Mouse (Mus musculus) ovary, postnatal 10 days (tissue): ENCODE data around the gene Tia1.
"Not testable (repeated sequence)": the region's sequence is repeated elsewhere in the genome, so short reads cannot be mapped to it uniquely, and the experiment has no call there.

Experiments used
- DNase-seq: peaks from one replicate; pipeline ENCODE4 v3.0.0; 2022; ENCODE audit warnings: low spot score

Tia1 gene

DNA sequence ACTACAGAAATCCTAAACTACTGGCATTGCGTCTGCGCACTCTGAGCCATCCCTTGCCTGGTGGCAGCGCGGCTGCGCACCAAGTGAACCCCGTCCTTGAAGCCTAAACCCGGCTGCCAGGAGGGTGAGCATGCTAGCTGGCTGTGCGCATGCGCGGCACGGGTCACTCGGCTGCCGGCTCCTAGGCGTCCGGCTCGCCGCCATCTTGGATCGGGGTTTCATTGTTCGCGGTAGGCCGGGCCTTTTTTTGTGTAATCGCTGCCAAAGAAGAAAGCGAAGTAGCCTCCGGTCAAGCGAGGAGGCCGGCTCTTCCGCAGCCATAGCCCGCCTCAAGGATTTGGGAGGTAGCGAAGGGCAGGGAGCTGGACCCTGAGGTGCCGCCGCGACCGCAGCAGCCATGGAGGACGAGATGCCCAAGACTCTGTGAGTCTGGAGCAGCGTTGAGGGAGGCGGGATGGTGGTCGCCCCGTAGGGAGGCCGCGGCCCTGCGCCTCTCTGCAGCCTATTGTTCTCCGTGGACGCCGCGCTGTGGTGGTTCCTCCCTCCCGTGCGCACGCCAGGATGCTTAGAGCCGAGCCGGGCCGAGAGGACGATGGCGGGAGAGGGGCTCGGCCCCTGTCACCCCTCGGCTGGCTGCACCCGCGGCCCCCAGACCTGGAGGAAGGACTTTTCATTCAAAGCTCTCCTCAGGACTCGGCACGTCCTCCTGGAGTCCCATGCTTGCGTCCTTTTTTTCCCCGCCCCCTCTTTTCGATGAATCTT is at the start of gene Tia1:
Gene Tia1, plus strand, starts transcription at position 120 of the 762 bp plus-strand sequence.
- DNase-seq: peak; percentile 88

DNA sequence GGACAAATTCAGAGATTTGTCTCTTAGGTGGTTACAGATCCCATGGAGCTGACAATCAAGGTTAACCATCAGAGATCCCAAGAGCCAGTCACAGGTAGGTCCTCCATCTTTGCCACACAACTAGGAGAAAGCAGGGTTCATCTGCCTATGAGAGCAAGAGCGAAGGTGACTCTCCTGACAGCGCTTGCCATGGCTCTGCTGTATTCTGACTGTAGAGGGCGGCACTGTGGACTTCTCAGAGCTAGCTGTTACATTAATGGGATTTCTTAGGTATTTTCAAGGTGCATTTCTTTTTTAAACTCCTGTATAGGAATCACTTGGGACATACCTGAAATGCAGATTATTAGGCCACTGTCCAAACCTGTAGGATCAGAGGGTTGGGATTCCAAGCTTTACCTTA is 49.1 kb upstream of the Tia1 start:
- DNase-seq: no peak

DNA sequence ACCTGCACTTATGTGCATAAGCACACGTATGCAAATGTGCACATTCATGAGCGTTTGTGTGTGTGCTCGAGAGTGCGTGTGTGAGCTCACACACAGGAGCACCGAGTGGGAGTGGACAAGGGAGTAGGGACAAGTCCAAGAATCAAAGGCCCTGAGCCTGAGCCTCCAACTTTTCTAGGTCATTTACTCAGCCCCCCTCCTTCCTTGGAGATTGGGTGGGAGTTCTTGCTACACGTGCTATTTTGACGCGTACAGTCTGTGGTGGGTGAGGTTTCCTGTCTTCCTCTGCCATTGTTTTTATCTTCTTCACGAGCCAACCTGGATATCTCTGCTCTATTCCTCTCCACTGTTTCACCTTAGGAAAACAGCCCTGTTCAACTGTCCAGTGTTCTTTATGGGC is 47.1 kb upstream of the Tia1 start:
- DNase-seq: no peak

DNA sequence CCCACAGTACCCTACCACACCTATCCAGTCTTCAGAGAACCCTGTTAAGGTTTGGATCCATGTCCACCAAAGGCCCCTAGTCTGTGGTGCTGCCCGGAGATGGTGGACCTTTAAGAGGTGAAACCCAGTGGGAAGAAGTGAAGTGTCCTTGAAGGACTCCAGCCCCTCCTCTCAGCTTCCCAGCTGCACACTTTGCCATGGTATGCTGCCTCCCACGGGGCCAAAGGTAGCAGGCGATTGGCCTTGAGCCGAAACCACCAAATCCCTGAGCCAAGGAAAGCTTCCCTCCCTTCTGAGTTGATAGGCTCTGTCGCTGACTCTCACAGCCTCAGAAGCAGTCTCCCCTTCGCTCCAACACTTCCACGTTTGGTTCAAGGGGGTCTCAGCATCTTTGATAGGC is 43.3 kb upstream of the Tia1 start:
- DNase-seq: no peak

DNA sequence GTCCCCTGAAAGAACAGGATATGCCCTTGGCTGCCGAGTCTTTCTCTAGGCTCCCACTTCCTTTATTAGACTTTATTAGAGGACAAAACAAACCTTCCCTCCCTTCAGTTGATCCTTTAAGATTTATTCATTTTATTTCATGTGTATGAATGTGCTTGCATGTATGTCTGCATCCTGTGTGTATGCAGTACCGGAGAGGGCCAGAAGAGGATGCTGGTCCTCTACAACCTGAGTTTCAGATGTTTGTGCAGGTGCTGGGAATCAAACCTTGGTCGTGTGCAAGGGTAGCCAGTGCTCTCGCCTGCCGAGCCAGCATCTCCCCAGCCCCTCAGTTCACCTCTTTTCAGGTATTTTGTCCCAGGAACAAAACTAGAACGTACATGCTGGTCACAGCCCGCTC is 42.6 kb upstream of the Tia1 start:
- no peak for DNase-seq

DNA sequence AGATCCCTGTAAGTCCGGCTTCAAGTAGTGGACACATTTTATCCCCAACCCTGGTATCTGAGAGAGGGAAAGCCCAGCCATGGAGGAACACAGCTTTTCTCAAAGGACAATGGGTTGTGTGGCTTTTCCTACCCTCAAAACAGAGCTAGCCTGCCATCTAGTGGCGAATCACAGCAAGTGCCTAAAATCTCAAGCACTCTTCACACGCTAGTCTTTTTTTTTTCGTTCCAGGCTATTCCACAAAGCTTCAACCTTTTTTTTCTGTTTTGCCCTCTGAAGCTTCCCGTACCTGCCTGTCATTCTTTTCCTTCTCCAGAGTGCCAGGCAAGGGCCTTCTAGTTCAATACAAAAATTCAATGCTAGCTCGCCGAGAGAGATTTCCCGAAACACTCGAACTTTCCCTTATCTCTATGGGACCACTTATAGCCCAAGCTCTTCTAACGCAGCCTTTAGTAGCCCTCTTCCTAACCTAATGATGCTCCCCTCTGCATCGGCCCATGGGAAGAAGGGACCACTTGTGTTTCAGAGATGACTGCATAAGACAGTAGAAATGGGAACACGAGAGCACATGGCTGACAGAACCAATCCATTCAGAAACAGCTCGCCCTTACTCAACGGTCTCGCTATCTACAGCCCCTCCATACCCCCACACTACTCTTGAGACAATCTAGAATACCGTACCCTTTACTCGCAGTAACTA is 39.4 kb upstream of the Tia1 start:
- peak; percentile 38 for DNase-seq

DNA sequence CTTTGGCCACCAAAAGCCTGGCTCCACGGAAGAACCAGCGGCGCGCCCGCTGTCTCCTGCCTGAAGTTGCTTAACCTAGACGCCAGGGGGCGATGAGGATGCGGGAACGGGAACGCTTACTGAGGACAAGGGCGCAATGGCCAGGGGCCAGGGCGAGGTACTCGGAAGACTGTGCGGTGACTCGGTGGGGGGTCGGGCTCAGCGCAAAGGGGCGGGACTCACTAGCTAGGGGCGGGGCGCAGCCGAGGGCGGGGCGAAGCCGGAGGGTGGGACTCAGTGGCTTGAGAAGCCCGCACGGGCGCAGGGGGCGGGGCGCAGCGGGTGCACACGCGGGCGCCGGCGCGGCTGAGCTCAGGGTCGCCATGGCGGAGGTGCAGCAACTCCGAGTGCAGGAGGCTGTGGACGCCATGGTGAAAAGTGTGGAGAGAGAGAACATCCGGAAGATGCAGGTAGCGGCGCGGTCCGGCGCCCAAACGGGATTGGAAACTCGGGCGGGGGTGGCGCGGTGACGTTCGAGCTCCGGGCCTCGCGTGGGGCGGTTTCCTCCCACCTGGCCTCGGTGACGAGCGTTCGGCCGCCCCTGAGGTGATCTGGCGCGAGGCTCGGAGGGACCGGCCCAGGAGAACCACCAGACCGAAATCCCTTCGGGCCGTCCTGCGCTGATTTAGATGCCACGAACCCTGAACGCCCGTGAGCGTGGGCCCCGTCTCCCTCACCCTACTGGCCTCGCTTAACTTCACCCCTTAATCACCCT is 38.5 kb upstream of the Tia1 start, which contains the start of gene Fam136a:
Gene Fam136a, plus strand, starts transcription at position 276 of the 754 bp plus-strand sequence.
- peak; percentile 84 for DNase-seq

DNA sequence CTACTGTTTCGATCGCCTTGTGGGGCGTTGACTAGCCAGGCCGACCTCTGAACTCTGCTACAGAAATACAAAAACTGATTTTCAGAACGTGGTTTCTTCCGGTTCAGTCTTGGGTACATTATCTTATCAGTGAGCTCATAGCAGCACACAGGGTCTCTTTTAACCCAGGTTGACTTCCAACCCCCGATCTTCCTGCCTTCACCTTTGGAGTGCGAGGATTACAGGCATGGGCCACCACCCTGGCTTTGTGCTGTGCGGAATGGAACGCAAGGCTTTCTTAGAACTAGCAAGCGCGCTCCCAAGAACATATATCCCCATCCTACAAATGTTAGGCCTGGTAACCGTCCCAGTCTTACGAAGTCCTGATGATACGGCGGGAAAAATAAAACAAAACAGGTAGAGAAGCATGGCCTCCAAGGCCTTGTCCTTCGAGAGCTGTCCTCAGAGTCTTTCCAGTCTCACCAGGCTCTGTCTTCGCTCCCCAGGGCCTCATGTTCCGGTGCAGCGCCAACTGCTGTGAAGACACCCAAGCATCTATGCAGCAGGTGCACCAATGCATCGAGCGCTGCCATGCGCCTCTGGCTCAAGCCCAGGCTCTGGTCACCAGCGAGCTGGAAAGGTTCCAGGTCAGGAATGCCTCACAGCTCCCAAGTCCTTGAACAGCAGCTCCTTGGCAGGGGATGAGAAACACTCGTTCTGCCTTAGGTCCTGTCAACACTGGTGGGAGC is 37.7 kb upstream of the Tia1 start:
- no peak for DNase-seq

DNA sequence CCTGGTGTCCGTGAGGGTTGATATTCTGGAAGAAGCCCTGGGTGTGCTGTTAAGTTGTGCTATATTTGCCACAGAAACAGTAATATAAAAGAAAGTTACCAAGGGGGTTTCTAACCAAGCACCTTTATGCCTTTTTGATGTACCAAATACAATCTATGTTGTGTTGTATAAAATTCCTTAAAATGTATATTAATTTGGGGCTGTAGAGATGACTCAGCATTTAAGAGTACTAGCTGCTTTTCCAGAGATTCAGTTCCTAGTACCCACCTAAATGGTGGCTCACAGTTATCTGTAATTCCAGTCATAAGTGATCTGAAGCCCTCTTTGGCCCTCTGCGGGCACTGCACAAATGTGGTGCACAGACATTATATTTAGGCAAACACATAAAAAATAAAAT is 37.2 kb upstream of the Tia1 start:
- no peak for DNase-seq

DNA sequence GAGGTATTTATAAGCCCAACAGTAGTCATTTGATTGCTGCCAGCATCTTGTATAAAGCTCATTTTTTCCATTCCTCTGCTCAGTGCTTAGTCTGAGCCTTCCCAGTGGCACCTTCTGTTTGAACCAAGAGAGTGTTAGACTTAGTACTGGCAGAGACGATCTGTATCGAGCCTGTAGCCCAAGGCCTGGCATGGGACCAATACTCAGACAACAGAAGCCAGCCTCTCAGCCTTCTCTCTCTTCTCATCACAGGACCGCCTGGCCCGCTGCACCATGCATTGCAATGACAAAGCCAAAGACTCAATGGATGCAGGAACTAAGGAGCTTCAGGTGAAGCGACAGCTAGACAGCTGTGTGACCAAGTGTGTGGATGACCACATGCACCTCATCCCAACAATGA is 35.5 kb upstream of the Tia1 start:
- DNase-seq: no peak

DNA sequence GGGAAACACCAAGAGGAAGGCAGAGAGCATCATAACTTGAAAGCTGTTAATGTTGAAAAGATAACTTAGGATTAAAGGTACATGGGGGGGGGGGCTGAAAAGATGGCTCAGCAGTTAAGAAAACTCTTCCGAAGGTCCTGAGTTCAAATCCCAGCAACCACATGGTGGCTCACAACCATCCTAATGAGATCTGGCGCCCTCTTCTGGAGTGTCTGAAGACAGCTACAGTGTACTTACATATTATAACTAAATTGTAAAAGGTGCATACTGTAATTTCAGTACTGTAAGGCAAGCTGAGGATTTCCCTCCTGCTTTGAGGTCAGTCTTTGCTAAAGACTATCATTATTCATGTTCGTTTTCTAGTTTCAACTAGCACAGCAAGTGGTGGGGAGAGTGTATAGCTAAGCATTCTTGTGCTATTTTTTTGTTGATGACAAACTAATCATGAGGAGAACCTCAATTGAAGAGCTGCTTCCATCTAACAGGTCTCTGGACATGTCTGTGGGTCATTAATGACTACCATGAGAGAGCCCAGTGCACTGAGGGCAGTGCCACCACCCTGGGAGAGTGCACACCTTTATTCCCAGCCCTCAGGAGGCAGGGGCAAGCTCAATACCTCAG is 33.8 kb upstream of the Tia1 start:
- no peak for DNase-seq

DNA sequence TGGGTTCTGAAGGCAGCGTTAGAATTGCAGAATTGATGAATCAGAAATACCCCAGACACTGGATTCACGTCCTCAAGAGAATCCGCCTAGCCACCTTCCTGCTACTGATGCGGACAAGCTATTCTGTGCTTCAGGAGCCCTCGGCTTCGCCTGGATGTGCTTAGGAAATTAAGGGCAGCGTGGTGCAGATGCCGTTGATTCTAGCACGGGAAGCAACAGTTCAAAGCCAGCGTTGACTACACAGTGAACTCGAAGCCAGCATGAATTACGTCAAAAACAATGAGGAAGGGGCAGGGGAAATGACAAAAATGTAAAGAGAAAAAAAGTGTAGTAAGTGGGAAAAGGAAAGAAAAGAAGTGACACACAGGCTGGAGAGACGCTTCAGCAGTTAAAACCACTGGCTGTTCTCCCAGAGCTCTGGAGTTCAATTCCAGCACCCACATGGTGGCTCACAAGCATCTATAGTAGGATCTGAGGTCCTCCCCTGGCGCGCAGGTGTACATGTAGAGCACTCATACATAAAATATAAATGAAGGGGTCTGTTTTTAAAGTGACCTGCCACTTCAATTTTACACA is 33.2 kb upstream of the Tia1 start, which contains the start of gene Snrpg:
Gene Snrpg, plus strand, starts transcription at position 541 of the 576 bp plus-strand sequence.
- no peak for DNase-seq

DNA sequence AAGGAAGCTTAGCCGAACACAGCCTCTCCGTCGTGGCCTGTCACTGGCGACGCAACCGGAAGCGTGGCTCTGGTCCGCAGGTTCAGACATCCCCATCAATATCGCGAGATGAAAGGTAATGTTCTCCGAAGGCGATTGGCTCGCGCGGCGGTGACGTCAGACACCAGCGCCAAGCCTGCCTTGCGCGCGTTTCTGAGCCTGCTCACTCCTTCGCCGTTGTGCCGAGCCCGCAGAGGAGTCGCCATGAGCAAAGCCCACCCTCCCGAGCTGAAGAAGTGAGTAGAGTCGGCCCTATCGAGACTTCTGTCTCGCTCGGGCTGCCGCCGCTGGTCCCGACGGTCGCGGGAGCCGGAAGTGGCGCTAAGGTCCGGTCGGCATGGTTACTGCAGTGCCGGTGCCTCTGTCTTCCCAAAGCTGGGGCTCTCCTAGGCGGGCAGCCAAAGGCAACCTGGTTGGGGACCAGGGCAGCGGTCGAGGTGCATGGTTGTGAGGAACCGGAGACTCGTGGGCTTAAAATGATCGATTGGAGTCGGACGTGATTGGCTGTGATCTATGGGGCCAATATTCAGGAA is 32.6 kb upstream of the Tia1 start:
- peak; percentile 93 for DNase-seq

DNA sequence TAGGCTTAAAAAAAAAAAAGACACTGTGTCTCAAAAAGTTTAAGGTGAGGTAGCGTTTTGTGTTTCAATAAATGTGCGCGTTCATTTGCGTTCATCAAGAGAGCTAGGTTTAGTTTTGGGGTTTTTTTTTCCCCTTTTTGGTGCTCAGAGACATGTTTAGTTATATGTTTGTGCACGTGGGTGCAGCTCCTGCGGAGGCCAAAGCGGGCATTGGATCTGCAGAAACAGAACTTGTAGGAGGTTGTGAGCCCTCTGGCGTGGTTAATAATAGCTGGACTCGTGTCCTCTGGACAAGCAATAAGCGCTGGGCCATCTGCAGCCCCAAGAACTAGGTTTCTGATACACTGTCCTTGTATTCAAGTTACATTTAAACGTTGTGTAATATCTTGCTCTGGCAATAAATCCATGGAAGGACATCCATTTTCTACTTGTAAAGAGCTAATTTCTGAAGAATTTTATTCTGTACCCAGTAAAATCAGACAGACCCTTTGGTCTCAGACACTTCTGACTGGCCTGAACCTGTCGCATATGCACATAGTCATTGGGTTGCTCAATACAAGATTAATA is 32.0 kb upstream of the Tia1 start:
- no peak for DNase-seq

DNA sequence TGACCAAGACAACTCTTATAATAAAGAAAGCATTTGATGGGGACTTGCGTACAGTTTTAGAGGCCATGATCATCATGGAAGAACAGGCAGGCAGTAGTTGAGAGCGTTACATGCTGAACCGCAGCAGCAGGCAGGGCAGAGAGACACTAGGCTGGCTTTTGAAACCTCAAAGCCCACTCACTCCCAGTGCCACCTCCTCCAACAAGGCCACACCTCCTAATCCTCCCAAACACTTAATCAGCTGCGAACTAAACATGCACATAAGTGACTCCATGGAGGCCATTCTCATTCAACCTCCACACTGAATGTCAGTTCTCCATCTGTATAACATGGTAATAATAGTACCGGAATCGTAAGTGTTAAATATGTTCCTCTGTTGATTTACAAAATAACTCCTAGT is 30.5 kb upstream of the Tia1 start:
- DNase-seq: no peak

DNA sequence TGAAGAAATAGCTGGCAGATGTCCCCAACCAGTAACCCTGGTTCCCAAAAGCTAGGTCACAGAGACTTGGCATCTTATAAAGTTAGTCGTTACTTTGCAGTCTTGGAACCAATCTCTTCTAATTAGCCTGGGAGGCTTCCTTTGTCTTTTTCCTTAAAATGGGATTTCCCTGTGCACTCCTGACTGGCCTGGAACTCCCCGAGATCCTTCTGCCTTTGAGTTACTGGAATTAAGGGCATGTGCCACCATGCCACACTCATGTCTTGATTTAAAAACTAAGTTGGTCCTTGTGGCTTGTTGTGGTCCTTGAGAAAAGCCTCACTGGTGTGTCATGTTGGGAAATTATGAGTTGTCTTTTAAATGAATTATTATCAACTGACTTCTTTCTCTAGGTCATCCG is 25.7 kb upstream of the Tia1 start:
- DNase-seq: no peak

DNA sequence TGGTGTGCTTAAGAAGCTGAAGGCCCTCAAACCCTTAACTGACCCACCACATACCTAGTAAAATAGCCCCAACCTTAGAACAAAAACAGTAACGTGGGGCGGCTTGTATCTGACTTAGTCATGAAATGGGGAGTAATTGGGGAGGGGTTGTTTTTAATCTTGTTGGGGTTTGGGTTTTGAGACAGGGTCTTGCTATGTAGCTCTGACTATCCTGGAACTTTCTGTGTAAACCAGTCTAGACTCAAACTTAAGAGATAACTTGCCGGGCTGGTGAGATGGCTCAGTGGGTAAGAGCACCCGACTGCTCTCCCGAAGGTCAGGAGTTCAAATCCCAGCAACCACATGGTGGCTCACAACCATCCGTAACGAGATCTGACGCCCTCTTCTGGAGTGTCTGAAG is 23.9 kb upstream of the Tia1 start:
- DNase-seq: not testable (repeated sequence)

DNA sequence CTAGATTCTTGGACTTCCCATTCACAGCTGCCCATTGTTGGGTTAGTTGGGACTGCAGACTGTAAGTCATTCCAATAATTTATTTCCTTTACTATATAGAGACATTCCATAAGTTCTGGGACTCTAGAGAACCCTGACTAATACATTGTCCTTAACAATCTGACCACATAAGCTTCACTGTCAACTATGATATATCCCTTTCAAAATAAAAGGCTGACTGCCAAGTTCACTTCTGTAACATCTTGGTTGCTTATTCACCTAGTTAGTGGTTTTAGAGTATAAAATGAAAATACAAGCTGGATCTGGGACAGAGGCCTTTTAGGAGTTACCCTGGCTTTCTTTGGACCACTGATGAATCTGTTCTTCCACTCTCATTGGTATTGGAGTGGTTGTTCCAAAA is 21.5 kb upstream of the Tia1 start:
- no peak for DNase-seq

DNA sequence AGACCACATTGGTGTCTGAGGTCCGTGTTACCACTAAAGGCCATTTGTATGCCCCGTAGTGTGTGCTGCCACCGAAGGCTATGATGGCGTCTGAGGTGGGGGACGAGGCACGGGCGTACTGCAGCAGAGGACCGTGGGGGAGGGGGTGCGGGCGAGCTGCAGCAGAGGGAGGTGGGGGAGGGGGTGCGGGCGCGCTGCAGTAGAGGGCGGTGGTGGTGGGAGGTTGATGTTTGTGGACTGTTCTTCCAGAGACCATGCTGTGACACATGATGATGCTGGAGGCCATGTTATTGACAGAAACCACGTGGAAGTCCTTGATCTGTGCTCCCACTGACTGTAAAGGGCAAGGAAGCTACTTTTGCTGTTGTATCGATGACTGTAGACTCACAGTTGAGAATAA is 20.6 kb upstream of the Tia1 start:
- no peak for DNase-seq

DNA sequence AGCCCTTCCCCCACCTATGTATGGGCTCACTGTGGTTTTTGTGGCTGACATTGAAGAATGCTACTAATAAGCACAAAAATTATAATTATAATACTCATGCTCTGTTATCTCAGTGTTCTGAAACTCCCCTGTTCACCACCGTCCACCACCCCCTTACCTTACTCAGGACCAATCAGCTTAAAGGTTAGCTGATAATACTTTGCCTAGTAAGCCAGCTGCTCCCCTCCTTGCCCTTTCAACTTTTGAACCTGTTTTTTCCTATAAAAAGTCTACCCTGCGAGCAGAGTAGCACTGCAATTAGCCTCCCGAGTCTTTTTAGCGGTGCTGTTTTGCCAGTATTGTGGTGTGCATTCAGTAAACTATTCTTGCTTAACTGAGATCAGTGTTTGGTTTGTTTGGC is 19.3 kb upstream of the Tia1 start:
- no peak for DNase-seq
